Mouse (Mus musculus) megakaryocyte, embryonic 14.5 days (primary cell): ENCODE data around the gene Akr1b7. TPM values are rescaled to one million over a fixed set of nuclear protein-coding genes. Genes with fewer than 3 reads are reported as not detected.

Experiments used
- H3K27me3 ChIP-seq: replicated peaks from 2 replicates; pipeline ENCODE3; 2012; ENCODE audit warnings: inconsistent platforms
- H3K36me3 ChIP-seq: replicated peaks from 2 replicates; pipeline ENCODE3; 2012; ENCODE audit warnings: low read length, inconsistent platforms, mixed read lengths
- H3K4me1 ChIP-seq: 2 replicates; pipeline ENCODE4 v1.6.1; 2012; ENCODE audit warnings: inconsistent platforms
- H3K4me3 ChIP-seq: replicated peaks from 2 replicates; pipeline ENCODE3; 2012; ENCODE audit warnings: moderate library complexity, mild to moderate bottlenecking, inconsistent platforms
- H3K9me3 ChIP-seq: 2 replicates; pipeline ENCODE4 v1.6.1; 2012; ENCODE audit warnings: inconsistent platforms
- FLI1 ChIP-seq: IDR thresholded peaks from 2 replicates; pipeline ENCODE4 v1.6.1; 2012; ENCODE audit warnings: low read length, inconsistent platforms, mixed read lengths
- GATA1 ChIP-seq: IDR thresholded peaks from 3 replicates; pipeline ENCODE4 v1.6.1; 2012; ENCODE audit warnings: mixed read lengths, low read length, inconsistent platforms, borderline replicate concordance
- polyA plus RNA-seq: library from polyadenylated mRNA; stranded (reverse); fragments of >175 nt; gene quantifications from 2 replicates; pipeline ENCODE4 v1.2.3, GENCODE M21; 2012; ENCODE audit warnings: low replicate concordance; ENCODE audit not compliant: insufficient read depth

The Akr1b7 gene
- polyA plus RNA-seq, 1 experiment = not detected

GRCm38 (mm10) chr6:34416521-34416920, 4.4 kb downstream of the Akr1b7 start:
- Histone ChIP-seq H3K9me3 (no peaks in the 10 kb centered on the region), H3K4me1 (peaks cover 6% of the 10 kb centered on the region; the same call in 1 of the 2 replicates), H3K36me3 (no peaks in the 10 kb centered on the region), H3K27me3 (peaks cover 6% of the 10 kb centered on the region), H3K4me3 (no peak overlapping the region)
- TF ChIP-seq FLI1 = no peak
- no peak for TF ChIP-seq GATA1

GRCm38 (mm10) chr6:34419071-34419470, 6.9 kb downstream of the Akr1b7 start:
- Histone ChIP-seq H3K4me1 (no peaks in the 10 kb centered on the region), H3K36me3 (no peaks in the 10 kb centered on the region), H3K4me3 (no peak overlapping the region), H3K27me3 (peaks cover 6% of the 10 kb centered on the region), H3K9me3 (0 out of 2 replicates have a peak, but pooled peaks cover 4% of the 10 kb centered on the region)
- TF ChIP-seq GATA1 (no peak), FLI1 (no peak)

GRCm38 (mm10) chr6:34439006-34439405, 26.9 kb downstream of the Akr1b7 start:
- no peak overlapping the region for H3K4me3 ChIP-seq
- TF ChIP-seq GATA1 = no peak
- no peak for TF ChIP-seq FLI1
- no peaks in the 10 kb centered on the region for H3K4me1 ChIP-seq
- no peaks in the 10 kb centered on the region for H3K36me3 ChIP-seq
- H3K27me3 ChIP-seq = peaks cover 8% of the 10 kb centered on the region
- H3K9me3 ChIP-seq = no peaks in the 10 kb centered on the region

- H3K9me3 ChIP-seq = 0 out of 2 replicates have a peak, but pooled peaks cover 7% of the 10 kb centered on the region
- peaks cover 8% of the 10 kb centered on the region for H3K27me3 ChIP-seq
- H3K4me3 ChIP-seq = no peak overlapping the region
- 0 out of 2 replicates have a peak, but pooled peaks cover 4% of the 10 kb centered on the region for H3K4me1 ChIP-seq
- TF ChIP-seq FLI1 = no peak
- no peak for TF ChIP-seq GATA1
- no peaks in the 10 kb centered on the region for H3K36me3 ChIP-seq
These were observed 29.6 kb downstream of the Akr1b7 start for GRCm38 (mm10) chr6:34441556-34442257.

- TF ChIP-seq FLI1 = no peak
- TF ChIP-seq GATA1 = no peak
- 0 out of 2 replicates have a peak, but pooled peaks cover 4% of the 10 kb centered on the region for H3K4me1 ChIP-seq
- H3K27me3 ChIP-seq = peaks cover 8% of the 10 kb centered on the region
- H3K9me3 ChIP-seq = 0 out of 2 replicates have a peak, but pooled peaks cover 7% of the 10 kb centered on the region
- H3K36me3 ChIP-seq = no peaks in the 10 kb centered on the region
- no peak overlapping the region for H3K4me3 ChIP-seq
These were observed 31.7 kb downstream of the Akr1b7 start for GRCm38 (mm10) chr6:34443791-34444190.

- Histone ChIP-seq H3K4me1 (0 out of 2 replicates have a peak, but pooled peaks cover 4% of the 10 kb centered on the region), H3K4me3 (no peak overlapping the region), H3K27me3 (peaks cover 11% of the 10 kb centered on the region), H3K36me3 (no peaks in the 10 kb centered on the region), H3K9me3 (0 out of 2 replicates have a peak, but pooled peaks cover 7% of the 10 kb centered on the region)
- TF ChIP-seq FLI1 (no peak), GATA1 (no peak)
These were observed 35.8 kb downstream of the Akr1b7 start for GRCm38 (mm10) chr6:34447961-34448360.

GRCm38 (mm10) chr6:34448696-34449095, 36.6 kb downstream of the Akr1b7 start:
- TF ChIP-seq GATA1 (no peak), FLI1 (no peak)
- Histone ChIP-seq H3K4me1 (peaks cover 9% of the 10 kb centered on the region; the same call in 1 of the 2 replicates), H3K4me3 (no peak overlapping the region), H3K27me3 (peaks cover 13% of the 10 kb centered on the region), H3K36me3 (no peaks in the 10 kb centered on the region), H3K9me3 (0 out of 2 replicates have a peak, but pooled peaks cover 7% of the 10 kb centered on the region)

- no peaks in the 10 kb centered on the region for H3K9me3 ChIP-seq
- no peaks in the 10 kb centered on the region for H3K36me3 ChIP-seq
- TF ChIP-seq GATA1 = no peak
- TF ChIP-seq FLI1 = no peak
- peaks cover 9% of the 10 kb centered on the region; the same call in 1 of the 2 replicates for H3K4me1 ChIP-seq
- H3K4me3 ChIP-seq = no peak overlapping the region
- peaks cover 39% of the 10 kb centered on the region for H3K27me3 ChIP-seq
These were observed 41.0 kb downstream of the Akr1b7 start for GRCm38 (mm10) chr6:34452963-34453770.

GRCm38 (mm10) chr6:34459456-34459855, 47.3 kb downstream of the Akr1b7 start:
- TF ChIP-seq GATA1 (no peak), FLI1 (no peak)
- Histone ChIP-seq H3K36me3 (no peaks in the 10 kb centered on the region), H3K27me3 (peaks cover 22% of the 10 kb centered on the region)

More at GRCm38 (mm10) chr6:34459456-34459855, 47.3 kb downstream of the Akr1b7 start:
- H3K4me1 ChIP-seq = peaks cover 4% of the 10 kb centered on the region; the same call in 1 of the 2 replicates
- no peaks in the 10 kb centered on the region for H3K9me3 ChIP-seq
- no peak overlapping the region for H3K4me3 ChIP-seq
